Mouse (Mus musculus): Measurements from ENCODE around the gene Maml2. TPM values are rescaled to one million over a fixed set of nuclear protein-coding genes. Genes with fewer than 3 reads are reported as not detected.
"Not testable (repeated sequence)": the region's sequence is repeated elsewhere in the genome, so short reads cannot be mapped to it uniquely, and the experiment has no call there.

Gene Maml2
- total RNA-seq, 1 experiment from 2014 or later, result 5.0 TPM

- no peak for ATAC-seq (replicated peaks in 1 of 2; ENCODE audit: insufficient read depth in 1 of 2, low FRiP score in 2 of 2, low TSS enrichment in 1 of 2, low read depth in 1 of 2, poor library complexity in 2 of 2, severe bottlenecking in 2 of 2)
Measured at GRCm38 (mm10) chr9:13688997-13689396, 391.2 kb downstream of the Maml2 start.

- ATAC-seq (replicated peaks in 1 of 2; ENCODE audit: insufficient read depth in 1 of 2, low FRiP score in 2 of 2, low TSS enrichment in 1 of 2, low read depth in 1 of 2, poor library complexity in 2 of 2, severe bottlenecking in 2 of 2), result no peak
Measured at GRCm38 (mm10) chr9:13690321-13690720, 392.6 kb downstream of the Maml2 start.

- ATAC-seq (replicated peaks in 1 of 2; ENCODE audit: insufficient read depth in 1 of 2, low FRiP score in 2 of 2, low TSS enrichment in 1 of 2, low read depth in 1 of 2, poor library complexity in 2 of 2, severe bottlenecking in 2 of 2), result no peak
Measured at GRCm38 (mm10) chr9:13693693-13694284, 396.0 kb downstream of the Maml2 start.

- no peak for ATAC-seq (replicated peaks in 1 of 2; ENCODE audit: insufficient read depth in 1 of 2, low FRiP score in 2 of 2, low TSS enrichment in 1 of 2, low read depth in 1 of 2, poor library complexity in 2 of 2, severe bottlenecking in 2 of 2)
Measured at GRCm38 (mm10) chr9:13694293-13694692, 396.5 kb downstream of the Maml2 start.

GRCm38 (mm10) chr9:13697041-13697811 is 399.5 kb downstream of the Maml2 start:
- ATAC-seq (replicated peaks in 1 of 2; ENCODE audit: insufficient read depth in 1 of 2, low FRiP score in 2 of 2, low TSS enrichment in 1 of 2, low read depth in 1 of 2, poor library complexity in 2 of 2, severe bottlenecking in 2 of 2), result no peak

GRCm38 (mm10) chr9:13697869-13698268 is 400.1 kb downstream of the Maml2 start:
- no peak for ATAC-seq (replicated peaks in 1 of 2; ENCODE audit: insufficient read depth in 1 of 2, low FRiP score in 2 of 2, low TSS enrichment in 1 of 2, low read depth in 1 of 2, poor library complexity in 2 of 2, severe bottlenecking in 2 of 2)

GRCm38 (mm10) chr9:13699061-13699780 is 401.5 kb downstream of the Maml2 start:
- no peak for ATAC-seq (replicated peaks in 1 of 2; ENCODE audit: insufficient read depth in 1 of 2, low FRiP score in 2 of 2, low TSS enrichment in 1 of 2, low read depth in 1 of 2, poor library complexity in 2 of 2, severe bottlenecking in 2 of 2)

- ATAC-seq (replicated peaks in 1 of 2; ENCODE audit: insufficient read depth in 1 of 2, low FRiP score in 2 of 2, low TSS enrichment in 1 of 2, low read depth in 1 of 2, poor library complexity in 2 of 2, severe bottlenecking in 2 of 2), result no peak
Measured at GRCm38 (mm10) chr9:13699781-13700116, 402.0 kb downstream of the Maml2 start.

- ATAC-seq (replicated peaks in 1 of 2; ENCODE audit: insufficient read depth in 1 of 2, low FRiP score in 2 of 2, low TSS enrichment in 1 of 2, low read depth in 1 of 2, poor library complexity in 2 of 2, severe bottlenecking in 2 of 2), result no peak
Measured at GRCm38 (mm10) chr9:13701773-13702172, 404.0 kb downstream of the Maml2 start.

- no peak for ATAC-seq (replicated peaks in 1 of 2; ENCODE audit: insufficient read depth in 1 of 2, low FRiP score in 2 of 2, low TSS enrichment in 1 of 2, low read depth in 1 of 2, poor library complexity in 2 of 2, severe bottlenecking in 2 of 2)
Measured at GRCm38 (mm10) chr9:13703100-13703499, 405.3 kb downstream of the Maml2 start.

- no peak for ATAC-seq (replicated peaks in 1 of 2; ENCODE audit: insufficient read depth in 1 of 2, low FRiP score in 2 of 2, low TSS enrichment in 1 of 2, low read depth in 1 of 2, poor library complexity in 2 of 2, severe bottlenecking in 2 of 2)
Measured at GRCm38 (mm10) chr9:13704917-13705316, 407.2 kb downstream of the Maml2 start.

GRCm38 (mm10) chr9:13707066-13707555 is 409.4 kb downstream of the Maml2 start:
- no peak for ATAC-seq (replicated peaks in 1 of 2; ENCODE audit: insufficient read depth in 1 of 2, low FRiP score in 2 of 2, low TSS enrichment in 1 of 2, low read depth in 1 of 2, poor library complexity in 2 of 2, severe bottlenecking in 2 of 2)

- no peak for ATAC-seq (replicated peaks in 1 of 2; ENCODE audit: insufficient read depth in 1 of 2, low FRiP score in 2 of 2, low TSS enrichment in 1 of 2, low read depth in 1 of 2, poor library complexity in 2 of 2, severe bottlenecking in 2 of 2)
Measured at GRCm38 (mm10) chr9:13709436-13709835, 411.7 kb downstream of the Maml2 start.

- ATAC-seq (replicated peaks in 1 of 2; ENCODE audit: insufficient read depth in 1 of 2, low FRiP score in 2 of 2, low TSS enrichment in 1 of 2, low read depth in 1 of 2, poor library complexity in 2 of 2, severe bottlenecking in 2 of 2), result not testable (repeated sequence)
Measured at GRCm38 (mm10) chr9:13715891-13716290, 418.1 kb downstream of the Maml2 start.

GRCm38 (mm10) chr9:13716316-13717099 is 418.8 kb downstream of the Maml2 start:
- ATAC-seq (replicated peaks in 1 of 2; ENCODE audit: insufficient read depth in 1 of 2, low FRiP score in 2 of 2, low TSS enrichment in 1 of 2, low read depth in 1 of 2, poor library complexity in 2 of 2, severe bottlenecking in 2 of 2), result peak; percentile 96

GRCm38 (mm10) chr9:13748404-13748797 is 450.6 kb downstream of the Maml2 start, which contains the start of gene Mtmr2:
Mtmr2 (plus strand) TSS chr9:13748410.
- ATAC-seq (replicated peaks in 1 of 2; ENCODE audit: insufficient read depth in 1 of 2, low FRiP score in 2 of 2, low TSS enrichment in 1 of 2, low read depth in 1 of 2, poor library complexity in 2 of 2, severe bottlenecking in 2 of 2), result no peak

GRCm38 (mm10) chr9:13748798-13749674 is 451.3 kb downstream of the Maml2 start:
- peak; percentile 94 to 95 for ATAC-seq (replicated peaks in 1 of 2; ENCODE audit: insufficient read depth in 1 of 2, low FRiP score in 2 of 2, low TSS enrichment in 1 of 2, low read depth in 1 of 2, poor library complexity in 2 of 2, severe bottlenecking in 2 of 2)

All from hematopoietic stem cell, adult 5-6 weeks (primary cell).